Mouse (Mus musculus) liver, adult 2 months (tissue): ENCODE data around the gene Gm20431.

Experiments
- CTCF ChIP-seq: fragments of 200-500 bp; IDR thresholded peaks from 2 replicates; pipeline ENCODE4 v1.5.1; 2011; ENCODE audit warnings: low read depth, low read length, control low read depth
- POLR2A ChIP-seq: fragments of 200-500 bp; IDR thresholded peaks from 2 replicates; pipeline ENCODE4 v1.6.1; 2011; ENCODE audit warnings: low read length, control low read depth; ENCODE audit not compliant: insufficient read depth; ENCODE audit errors: extremely low read depth

- TF ChIP-seq CTCF: no peak
- no peak for TF ChIP-seq POLR2A
These were observed 22.4 kb upstream of the Gm20431 start for GRCm38 (mm10) chr2:167683721-167684120.
